Mouse (Mus musculus): ENCODE results near the gene Alg6.

GRCm38 (mm10) chr4:99725914-99726451 is 10.5 kb downstream of the Alg6 start:
- TF ChIP-seq CTCF (conservative IDR thresholded peaks at IDR 0.05; ENCODE audit: low read length) (no peak), NANOG (IDR thresholded peaks at IDR 0.05; ENCODE audit: borderline replicate concordance, low read length) (no peak)
